Mouse (Mus musculus) T-helper 1 cell (primary cell): ENCODE measurements at regions not wholly inside any gene's neighbourhood (a gene's known extent, or its start where the extent isn't known, plus 50 kb on each side); places are given as distances from the start of the nearest gene placed in this dataset.

Experiments
- in situ Hi-C: fragments of 300-600 bp; cut with MboI, MseI; formaldehyde crosslinking; loops from one replicate; pipeline ENCODE4 v1.15.1; 2025; ENCODE audit warnings: high pct_unique_total_duplicates

DNA sequence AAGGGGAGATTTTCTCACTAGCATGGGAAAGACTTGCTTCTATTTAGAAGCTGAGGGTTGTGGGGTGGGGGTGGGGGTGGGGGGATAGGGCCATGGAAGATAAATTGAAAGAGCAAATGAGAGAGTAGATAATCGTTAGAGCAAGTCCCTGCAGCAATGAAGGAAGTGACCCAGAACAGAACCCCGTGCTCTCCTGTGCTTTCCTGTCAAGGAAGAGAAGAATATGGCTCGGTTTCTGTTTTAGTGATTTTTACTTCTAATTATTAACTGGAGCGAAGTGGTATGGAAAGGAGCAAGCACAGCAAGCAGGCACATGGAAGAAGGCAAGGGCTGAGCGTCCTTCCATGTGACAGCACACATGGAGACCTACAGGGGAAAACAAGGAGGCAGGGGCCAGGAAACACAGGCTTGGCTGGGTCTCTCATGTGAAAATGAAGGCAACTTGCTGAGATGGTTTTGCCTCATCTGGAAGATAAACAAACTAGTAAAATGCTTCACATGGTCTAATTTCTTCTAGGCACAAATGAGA is 711.8 kb downstream of the Gm826 start:
- in situ Hi-C loops = no loop called here

DNA sequence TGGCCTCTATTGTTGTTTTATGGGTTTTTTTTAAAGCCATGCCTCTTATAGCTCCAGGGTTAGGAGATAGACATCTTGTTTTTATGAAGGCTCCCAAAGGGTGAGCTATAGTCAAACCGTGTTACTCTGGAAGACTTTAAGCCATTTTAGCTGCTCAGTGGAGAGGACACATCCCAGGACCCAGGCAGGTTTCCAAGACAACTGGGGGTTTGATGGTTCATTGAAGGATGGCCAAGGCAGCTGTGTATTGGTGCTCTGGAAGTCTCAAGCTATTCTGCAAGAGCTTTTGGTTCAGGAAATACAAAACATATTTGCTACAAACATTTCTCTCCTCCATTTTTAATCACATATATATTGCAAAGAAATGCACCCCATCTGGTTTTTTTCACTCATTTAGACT is 708.7 kb downstream of the Gm826 start:
- in situ Hi-C loops = no loop called here

DNA sequence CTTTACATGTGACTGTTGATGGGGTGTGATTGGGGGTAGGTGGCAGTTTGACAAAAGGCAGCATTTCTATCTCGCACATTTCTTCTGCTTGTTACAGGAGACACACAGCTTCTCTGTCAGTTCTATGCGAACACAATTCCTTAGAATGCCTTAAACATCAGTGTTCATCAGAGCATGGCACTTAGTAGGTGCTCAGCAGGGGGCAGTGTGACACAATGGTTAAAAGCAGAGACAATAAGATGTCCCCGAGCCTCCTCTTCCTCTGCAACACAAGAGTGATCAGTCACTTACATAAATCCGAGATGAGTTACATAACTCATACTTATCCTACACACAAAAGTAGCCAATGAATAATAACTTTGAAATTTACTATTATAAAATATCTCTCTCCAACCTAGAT is 688.1 kb downstream of the Gm826 start:
- in situ Hi-C loops = no loop called here

DNA sequence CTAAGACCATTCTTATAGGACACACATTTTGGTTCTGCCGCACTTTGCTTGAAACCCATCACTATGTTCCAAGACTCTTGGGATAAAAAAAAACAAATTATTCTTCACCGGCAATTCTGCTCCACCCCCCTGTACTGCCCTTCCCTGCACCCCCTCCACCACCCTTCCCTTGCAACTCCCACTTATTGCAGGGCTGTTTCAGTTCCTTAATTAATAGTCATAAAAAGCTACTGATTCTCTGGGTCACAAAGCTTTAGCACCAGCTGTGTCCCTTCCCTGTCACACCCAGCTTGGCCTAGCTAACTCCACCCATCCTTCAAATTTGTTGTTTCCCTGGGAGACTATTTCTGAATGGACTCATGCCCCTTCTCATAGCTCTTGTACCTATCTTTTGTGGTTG is 687.4 kb downstream of the Gm826 start:
- in situ Hi-C loops = no loop called here

GRCm38 (mm10) chr2:159652243-159652642 is 681.7 kb downstream of the Gm826 start:
- in situ Hi-C loops = no loop called here

- in situ Hi-C loops = no loop called here
These were observed 657.1 kb downstream of the Gm826 start for GRCm38 (mm10) chr2:159676845-159677244.

GRCm38 (mm10) chr2:159680641-159681040 is 653.3 kb downstream of the Gm826 start:
- in situ Hi-C loops = no loop called here

DNA sequence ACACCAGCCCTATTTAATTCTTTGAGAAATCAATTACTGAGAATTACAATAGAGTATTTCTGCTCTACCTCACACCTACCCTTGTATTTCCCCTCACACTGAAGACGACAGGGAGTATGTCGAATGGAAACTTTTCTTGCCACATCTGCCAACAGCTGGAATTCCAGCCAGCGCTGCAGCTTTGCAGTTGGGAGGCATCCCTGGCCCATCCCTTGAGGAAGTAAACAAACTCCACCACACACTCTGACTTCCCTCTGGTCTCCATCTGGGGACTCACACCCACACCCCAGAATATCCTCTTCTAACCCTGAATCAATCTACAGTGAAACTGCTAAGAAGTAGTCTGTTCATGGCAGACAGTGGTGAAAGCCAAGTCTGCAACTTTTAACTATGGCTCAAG is 630.9 kb downstream of the Gm826 start:
- in situ Hi-C loops = no loop called here

DNA sequence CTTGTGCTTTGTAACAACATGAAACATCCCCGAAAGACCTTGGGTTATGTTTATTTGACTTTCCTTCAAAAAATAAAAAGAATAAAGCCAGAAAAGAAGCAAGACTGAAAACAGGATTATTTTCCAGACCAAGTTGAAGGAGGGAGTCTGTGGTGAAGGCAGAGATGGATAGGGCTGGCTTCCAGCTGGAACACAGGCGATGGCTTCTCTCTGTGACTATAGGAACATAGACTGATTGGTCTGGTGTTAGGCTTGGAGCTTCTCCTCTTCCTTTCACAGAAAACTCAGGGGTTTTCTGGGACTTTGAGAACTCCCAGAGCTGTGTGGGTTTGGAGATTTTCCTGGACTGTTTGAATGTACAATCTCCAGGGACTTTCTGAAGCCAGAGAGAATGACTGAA is 625.8 kb downstream of the Gm826 start:
- in situ Hi-C loops = no loop called here

DNA sequence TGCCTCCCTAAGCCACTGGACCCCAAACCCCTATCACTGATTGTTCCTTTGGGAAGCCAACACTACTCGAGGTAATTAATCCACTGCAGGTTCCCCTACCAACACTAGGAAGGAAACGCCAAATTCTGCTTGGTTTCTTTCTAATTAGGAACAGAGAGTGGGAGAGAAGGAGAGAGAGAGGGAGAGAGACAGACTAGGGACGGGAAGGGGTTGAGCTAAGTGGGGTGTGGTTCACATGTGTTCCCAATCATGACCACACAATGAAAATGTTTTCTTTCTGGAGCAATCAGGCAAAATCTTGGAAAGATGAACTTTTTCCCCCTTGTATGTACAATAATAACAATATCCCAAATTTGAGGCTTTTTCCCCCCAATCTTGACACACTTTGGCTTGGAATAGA is 619.3 kb downstream of the Gm826 start:
- in situ Hi-C loops = no loop called here

DNA sequence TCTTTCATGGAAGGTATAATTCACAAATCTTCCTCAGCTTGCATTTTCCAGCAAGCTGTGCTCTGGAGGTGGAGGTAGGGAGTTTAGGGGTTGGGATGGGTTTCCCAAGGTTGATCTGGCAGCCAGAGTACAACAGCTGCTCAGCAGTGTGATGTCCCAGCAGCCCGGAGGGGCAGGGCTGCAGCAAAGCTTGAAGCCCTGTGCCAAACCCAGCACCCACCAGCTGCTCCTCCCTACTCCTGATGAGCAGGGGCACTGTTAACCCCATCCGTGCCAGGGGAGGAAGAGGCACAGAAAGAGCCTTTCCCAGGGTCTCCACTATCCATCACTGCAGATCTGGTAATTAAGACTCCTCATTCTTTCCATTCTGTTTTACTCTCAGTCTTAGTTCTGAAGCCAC is 615.2 kb downstream of the Gm826 start:
- in situ Hi-C loops = no loop called here

DNA sequence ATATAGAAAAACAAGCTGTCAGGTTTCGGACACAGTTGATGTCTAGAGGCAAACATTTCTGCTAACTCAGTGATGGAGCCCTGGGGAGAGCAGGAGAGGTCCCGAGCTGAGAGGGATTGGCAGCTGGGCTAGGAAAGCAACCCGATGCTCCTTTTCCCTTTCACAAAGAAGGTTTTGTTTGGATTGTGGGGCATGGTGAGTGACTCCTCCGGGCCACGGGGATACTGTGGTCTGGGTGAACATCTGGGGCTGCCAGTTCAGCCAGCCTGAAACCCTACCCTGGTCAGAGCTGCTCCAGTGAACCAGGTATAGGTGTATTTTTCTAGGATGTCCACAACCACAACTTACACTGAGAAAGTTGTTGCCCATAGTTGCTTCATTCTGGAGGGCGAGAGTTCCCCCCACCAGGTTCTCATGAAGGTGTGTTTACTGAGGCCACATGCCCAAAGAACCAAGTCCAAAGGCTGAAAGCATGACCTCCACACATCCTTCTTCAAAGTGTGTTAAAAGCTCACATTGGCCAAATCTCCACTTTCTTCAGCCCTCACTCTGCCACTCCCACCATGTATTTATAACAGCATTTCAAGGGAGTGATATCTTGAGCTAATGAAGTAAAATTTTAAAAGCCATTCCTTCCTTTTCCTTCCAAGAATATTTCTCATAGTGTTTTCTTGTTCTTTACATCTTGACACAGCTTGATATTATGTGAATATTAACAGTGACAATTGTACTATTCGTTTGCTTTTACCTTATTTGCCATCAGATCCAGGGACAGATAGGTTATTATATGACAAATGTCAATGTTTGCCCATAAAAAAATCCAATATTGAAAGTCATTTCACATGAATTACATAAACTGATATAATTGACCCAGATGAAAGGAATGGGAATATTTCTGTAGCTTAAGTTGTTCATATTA is 608.5 kb downstream of the Gm826 start:
- in situ Hi-C loops = no loop called here

DNA sequence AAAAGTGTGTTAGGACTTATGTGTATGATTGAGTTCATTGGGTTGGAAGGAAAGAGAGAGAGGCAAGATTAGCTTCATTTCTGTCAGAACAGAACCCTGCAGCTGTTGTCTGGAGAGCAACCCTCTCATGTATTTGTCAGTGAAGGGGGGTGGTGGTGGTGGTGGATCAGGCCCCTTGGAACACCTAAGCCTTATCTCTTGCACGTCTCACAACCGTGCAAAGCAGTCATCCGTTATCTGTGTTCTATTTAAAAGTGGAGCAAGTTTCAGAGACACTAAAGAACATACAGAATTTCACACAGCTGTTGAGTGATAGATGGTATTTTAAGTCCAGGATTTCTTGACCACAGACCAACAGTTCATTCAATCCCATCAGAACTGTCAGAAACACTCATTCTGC is 604.7 kb downstream of the Gm826 start:
- in situ Hi-C loops = no loop called here

- in situ Hi-C loops = no loop called here
These were observed 603.7 kb downstream of the Gm826 start for GRCm38 (mm10) chr2:159730221-159730620.

GRCm38 (mm10) chr2:159731305-159731704 is 602.7 kb downstream of the Gm826 start:
- in situ Hi-C loops = no loop called here

DNA sequence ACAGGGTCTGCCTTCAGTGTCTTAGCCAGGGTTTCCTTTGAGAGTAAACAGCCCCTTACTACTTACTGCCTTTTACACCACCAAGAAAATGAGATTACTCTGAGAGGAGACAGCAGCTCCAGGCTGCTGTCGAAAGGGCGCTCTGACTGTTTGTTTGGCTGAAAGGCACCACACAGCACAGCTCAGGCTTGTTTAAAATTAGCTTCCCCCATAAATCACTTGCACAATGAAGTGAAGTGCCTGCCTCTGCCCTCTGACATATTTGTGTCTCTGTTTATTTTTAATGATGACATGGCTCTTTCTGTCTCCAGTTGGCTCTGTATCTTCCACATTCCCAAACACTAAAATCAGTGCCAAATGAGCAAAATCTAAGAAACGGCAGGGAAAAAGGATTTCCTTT is 601.5 kb downstream of the Gm826 start:
- in situ Hi-C loops = no loop called here

DNA sequence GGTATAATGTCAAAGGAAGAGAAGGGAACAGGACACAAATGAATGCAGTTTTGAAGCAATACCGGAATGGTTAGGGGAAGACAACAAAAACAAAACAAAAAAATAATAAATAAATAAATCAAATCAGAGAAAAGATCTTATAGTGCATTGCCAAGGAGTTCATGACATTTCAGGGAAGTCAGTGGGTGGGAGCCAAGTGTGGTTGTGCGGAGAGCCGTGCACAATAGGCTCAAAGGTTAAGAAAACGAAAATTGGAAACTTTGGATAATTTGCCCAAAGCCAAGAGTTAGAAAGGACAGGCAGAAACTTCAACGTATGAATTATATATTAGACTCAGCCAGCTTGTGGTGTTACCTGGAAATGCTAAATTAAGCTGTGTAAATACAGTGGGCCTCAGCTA is 599.4 kb downstream of the Gm826 start:
- in situ Hi-C loops = no loop called here

DNA sequence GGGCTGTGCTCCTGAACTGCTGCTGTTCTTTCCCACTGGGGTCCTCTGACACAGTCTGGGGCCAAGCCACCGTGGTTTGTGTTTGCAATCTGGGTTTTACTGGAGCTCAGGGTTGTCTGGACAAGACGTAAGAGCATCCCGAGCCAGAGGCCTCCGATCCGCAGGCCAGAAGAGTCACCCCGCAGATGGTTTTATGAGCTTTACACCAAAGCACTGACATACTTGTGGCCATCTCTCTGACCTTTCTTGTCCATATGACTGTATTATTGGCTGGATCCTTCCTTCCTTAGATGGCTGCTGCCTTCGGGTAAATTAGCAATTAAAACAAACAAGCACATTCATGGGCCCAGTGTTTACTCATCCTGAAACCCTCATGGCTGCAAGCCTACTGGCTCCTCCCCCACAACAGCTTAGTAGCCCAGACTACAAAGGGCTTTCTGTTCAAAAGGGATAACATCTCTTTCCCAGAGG is 578.4 kb downstream of the Gm826 start:
- in situ Hi-C loops = no loop called here

- in situ Hi-C loops = no loop called here
These were observed 573.2 kb downstream of the Gm826 start for GRCm38 (mm10) chr2:159760806-159761205.

GRCm38 (mm10) chr2:159763115-159763514 is 570.8 kb downstream of the Gm826 start:
- in situ Hi-C loops = no loop called here
